Mouse (Mus musculus) CH12F3 (cell line): ENCODE measurements around the gene Fam78a.

ENCODE experiments used
- in situ Hi-C: fragments of 300-500 bp; cut with MboI; formaldehyde crosslinking; loops from 2 replicates; pipeline ENCODE4 v1.14.3; 2020; ENCODE audit warnings: low sequenced_read_pairs

The Fam78a gene

DNA sequence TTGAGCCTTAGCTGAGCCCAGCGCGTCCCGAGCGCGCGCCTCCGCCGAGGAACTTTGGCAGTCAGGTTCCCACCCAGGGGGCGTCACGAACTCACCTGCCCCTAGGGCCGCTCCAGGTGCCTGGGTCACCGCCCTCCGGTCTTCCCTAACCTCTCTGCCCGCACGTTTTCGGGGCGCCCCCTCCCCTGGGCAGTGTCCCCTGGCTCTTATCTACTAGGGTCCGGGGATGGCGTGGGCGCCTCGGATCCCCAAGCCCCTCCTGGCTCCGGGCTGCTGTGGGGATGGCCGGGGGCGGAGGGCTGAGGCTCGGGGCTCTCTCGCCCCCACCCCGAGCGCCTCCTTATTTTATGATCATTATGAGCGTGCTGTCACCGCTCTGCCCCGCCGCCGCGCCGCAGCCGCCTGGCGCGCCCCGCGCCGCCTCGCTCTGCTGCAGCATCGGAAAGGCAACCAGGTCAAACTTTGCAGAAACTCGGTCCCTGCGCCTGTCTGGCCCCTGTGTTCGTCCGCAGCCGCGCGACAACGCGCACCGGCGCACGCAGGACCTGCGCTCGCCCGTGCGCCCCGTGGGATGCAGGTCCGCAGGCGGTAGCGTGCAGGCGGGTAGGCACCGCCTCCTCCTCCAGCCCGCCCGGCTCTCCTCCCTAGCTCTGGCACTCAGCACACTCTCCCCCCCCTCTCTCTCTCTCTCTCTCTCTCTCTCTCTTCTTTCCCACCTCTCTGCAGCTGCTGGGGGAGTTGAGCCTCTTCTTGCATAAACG is at the start of gene Fam78a:
Gene Fam78a (minus strand): TSS at position 747 of the 761 bp plus-strand sequence.
- in situ Hi-C loops = no loop called here

DNA sequence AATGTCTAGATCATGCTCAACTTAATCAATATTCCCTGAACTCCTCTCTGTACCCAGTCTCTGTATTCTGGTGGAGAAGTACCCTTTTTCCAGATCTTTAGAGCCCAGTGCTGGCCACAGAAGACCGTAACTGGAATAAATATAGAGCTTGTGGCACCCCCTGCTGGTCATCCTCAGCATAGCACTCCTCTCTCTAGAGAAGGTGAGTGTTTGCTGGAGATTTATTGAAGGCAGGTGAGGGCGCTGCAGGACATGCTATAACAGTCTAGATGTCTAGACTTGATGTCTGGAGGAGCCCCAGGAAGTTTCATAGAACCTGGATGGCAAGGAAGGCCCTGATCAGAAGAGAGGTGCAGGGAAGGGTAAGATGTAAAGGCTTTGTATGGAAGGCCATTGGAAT is 49.4 kb upstream of the Fam78a start:
- in situ Hi-C loops = no loop called here

DNA sequence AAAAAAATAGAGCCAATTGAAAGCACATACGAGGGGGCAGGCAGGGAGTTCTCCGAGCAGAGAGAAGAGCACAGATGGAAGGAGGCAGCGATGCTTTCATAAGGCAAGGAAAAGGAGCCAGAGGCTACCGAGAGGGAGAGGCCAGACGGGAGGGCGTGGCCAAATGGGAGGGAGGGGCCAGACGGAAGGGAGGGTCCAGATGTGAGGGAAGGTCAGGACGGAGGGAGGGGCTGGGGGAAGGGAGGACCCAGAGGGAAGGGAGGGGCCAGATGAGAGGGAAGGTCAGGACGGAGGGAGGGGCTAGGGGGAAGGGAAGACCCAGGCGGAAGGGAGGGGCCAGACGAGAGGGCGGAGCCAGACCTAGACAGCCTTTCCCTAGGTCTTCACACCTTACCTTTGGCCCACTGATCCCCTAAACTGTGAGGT is 47.9 kb upstream of the Fam78a start:
- in situ Hi-C loops = no loop called here

DNA sequence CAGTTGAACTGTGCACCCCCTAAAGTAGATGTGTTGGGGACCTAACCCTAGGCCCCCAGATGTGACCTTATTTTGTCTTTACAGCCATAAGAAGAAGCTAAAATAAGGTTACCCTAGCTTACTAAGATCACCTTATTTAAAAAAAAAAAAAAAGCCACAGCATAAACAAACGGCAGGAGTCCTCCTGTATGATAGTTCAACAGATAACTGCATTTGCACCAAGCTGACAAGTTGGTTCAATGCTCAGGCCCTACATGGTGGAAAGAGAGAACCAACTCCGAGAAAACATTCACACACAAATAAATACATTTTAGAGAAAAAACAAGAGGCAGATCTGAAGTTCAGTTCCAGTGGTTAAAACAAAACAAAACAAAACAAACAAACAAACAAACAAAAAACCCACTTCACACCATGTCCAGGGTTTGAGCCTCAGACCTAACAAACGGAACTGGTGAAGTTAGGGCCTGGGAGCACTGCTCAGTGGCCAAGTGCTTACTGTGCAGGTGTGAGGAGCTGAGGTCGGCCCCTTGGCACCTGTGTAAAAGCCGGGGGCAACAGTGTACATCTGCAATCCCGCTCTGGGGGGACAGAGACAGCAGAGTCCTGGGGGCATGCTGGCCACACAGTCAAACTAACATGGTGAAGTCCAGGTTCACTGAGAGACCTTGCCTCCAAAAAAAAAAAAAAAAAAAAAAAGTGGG is 47.4 kb upstream of the Fam78a start:
- in situ Hi-C loops = no loop called here

DNA sequence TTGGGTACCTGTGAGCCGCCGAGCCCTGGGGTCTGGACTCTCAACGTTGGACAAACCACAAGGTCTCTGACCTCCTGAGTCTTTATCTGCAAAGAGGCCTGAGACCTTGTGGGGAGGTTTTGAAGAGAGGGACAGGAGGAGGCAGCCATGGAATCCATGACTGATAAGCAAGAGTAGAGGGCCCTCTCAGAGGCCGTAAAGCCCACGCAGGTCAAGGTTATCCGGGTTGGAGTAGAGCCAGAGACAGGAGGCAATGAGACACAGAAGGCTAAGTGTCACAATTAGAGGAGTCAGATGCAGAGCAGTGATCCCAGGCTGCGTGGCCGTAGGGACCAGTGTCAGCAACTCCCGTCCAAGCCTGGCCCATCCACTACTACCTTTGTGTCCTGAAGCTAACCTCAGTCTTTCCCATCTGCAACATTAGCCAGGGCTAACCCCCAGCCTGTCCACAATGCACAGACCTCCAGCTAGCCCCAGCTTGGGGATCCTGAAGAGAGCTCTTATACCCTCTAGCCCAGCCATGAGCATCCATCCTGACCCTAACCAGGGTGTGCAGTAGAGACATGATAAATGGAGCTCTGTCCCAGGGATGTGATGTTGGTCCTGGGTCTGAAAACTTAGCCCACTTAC is 46.7 kb upstream of the Fam78a start:
- in situ Hi-C loops = no loop called here

- in situ Hi-C loops = no loop called here
Observed at GRCm38 (mm10) chr2:32130435-32130834, 45.8 kb upstream of the Fam78a start.

GRCm38 (mm10) chr2:32129383-32130074 is 44.9 kb upstream of the Fam78a start:
- in situ Hi-C loops = no loop called here

GRCm38 (mm10) chr2:32128536-32128841 is 43.8 kb upstream of the Fam78a start:
- in situ Hi-C loops = no loop called here

DNA sequence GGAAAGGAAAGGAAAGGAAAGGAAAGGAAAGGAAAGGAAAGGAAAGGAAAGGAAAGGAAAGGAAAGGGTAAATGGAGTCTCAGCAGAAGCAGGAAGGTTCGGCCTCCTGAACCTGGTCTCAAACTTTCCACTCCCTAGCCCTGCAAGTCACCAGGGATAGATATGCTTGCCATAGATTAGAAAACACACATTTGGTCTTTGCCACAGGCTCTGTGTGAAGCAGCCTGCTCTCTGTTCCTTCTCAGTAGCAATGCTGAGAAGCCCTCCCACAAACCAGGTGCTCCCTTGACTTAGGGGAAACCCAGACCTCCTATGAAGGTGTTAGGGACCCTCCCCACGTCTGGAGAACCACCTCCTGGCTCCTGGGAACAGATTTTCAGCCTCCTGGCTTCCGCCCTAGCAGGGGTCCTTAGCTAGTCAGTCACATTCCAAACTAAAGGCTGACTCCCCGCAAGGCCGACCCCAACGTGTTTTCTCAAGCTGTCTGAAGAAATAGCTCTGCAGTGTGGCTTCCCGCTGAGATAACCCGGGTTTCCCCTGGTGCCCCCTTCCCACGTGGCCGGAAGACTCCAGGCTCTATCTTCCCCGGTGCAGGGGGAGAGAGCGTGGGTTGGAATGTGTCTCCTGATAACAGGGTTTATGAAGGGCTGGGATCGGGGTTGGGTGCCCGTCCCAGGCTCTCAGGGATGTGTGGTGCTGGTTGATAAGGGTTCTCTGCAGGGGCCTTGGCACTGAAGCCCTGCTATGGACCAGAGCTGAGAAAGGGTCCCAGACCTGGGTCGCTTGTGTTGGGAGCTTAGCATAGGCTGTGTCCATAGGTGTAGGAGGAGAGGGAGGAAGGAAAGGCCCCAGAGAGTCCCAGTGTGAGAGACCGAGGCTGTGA is 43.2 kb upstream of the Fam78a start:
- in situ Hi-C loops = no loop called here

GRCm38 (mm10) chr2:32121785-32122184 is 37.1 kb upstream of the Fam78a start:
- in situ Hi-C loops = no loop called here

- in situ Hi-C loops = no loop called here
Observed at GRCm38 (mm10) chr2:32121150-32121549, 36.5 kb upstream of the Fam78a start.

DNA sequence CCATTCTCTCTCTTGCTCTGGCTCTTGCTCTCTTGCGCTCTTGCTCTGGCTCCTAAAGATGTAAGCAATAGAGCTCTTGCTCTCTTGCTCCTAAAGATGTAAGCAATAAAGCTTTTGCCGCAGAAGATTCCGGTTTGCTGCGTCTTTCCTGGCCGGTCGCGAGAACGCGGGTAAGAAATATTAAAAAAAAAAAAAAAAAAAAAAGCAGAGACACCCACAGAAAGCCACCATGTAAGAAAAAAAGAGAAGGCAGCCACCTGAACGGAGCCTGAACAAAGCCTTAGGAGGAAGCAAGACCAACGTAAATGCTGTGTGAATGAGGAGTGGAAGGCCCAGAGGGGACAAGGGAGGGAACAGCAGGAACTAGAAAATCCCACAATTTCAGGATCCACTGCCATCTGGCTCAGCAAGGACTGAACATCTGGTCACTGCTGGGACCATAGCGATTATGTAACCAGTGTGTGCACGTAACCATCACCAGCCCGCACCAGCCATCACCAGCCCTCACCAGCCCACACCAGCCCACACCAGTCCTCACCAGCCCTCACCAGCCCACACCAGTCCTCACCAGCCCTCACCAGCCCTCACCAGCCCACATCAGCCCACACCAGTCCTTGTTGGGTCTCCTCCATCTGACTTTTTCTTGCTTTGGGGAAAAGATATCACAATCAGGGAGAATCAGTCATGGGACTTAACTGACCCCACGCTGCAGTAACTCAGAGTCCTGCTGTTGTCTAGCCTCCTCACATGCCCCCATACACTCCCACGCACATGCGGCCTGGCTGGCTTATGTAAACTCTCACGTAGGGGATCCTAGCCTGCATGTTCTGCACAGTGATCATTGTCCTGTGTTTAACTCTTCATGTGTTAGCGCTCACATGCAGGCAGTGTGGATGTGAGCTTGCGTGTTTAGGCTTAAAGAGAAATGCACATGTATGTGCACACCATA is 35.4 kb upstream of the Fam78a start:
- in situ Hi-C loops = no loop called here

GRCm38 (mm10) chr2:32115851-32116268 is 31.2 kb upstream of the Fam78a start:
- in situ Hi-C loops = no loop called here

DNA sequence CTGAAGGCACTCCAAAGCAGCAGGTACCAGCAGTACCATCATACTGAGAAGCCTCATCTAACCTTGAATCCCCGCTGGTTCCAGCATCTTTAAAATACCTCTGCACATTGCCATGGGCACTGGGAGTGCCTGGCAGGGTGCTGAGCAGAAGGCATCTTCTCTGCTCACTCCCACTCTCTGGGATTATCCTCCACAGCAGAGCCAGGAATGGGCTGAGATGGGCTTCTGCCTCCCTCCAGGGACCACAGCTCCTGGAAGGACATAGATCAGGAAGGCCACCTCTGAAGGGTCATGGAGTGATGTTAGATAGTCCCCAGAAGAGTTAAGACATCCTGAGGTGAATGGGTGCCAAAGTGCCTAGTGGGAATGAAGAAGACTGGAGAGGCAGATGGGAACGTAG is 27.9 kb upstream of the Fam78a start:
- in situ Hi-C loops = no loop called here

DNA sequence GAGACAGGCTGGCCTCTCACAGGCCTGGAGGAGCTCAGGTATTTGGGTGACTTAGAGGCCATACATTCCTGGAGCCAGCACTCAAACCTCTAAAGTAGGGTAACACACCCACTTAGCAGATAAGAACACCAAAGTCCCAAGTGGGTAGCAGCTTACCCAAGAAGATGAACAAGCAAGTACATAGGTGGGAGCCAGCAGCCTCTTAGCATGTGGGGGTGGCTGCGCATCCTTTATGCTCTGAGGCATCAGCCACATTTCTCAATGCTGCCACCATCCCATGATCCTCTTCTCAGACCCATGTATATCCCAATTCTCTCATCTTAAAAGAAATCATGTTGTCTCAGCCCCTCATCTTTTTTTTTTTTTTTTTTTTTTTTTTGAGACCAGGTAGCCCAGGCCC is 26.6 kb upstream of the Fam78a start:
- in situ Hi-C loops = no loop called here

DNA sequence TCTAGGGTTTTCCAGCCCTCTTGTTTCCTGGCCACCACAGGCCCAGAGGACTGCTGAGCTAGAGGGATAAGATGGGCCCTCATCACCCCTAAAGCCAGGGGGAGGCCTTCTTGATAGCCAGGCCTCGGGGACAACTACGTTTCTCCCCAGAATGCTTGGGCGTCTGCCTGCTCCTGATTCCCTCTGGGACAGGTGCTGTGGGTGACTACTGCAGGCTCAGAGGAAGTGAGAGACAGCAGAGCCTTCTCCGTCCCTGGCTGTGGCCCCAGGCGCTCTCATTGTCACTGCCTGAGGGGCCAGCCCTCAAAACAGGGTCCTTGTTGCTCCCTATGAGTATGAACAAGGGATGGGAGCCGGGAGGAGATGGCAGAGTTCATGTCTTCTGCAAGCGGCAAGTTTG is 21.3 kb upstream of the Fam78a start:
- in situ Hi-C loops = no loop called here

DNA sequence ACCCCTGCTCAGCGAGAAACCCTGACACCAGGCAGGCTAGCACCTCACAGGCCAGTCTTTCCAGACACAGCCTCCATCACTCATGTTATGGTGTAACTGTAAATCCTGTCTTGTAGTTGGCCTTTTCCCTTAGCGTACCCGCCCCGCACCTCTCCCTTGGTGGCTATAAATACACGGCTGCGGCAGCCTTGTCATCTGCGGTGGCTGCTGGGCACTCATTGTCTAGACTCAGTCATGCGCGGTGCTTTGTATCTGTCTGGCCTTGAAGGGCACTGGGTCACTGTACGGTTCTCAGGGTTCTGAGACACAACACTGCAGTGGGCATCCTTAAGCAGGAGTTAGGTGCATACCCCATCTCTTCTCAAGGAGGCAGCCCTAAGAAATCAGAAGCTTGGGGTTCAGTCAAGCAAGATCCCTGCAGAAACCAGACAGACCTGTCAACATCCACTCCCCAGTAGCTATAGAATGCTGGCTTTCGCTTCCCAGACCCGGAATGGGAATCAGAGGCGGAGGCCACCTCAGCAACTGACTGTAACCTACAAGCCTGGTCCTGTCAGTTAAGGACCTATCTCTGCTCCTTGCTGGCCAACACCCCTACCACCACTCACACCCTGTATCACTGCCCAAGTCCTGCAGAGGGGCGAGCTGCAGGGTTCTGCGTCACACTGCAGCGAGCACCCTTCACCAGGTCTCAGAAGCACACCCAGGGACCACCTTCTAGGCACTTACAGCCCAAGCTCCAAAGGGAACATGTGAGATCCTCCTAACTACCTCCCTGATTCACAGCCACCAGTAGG is 20.7 kb upstream of the Fam78a start:
- in situ Hi-C loops = no loop called here

- in situ Hi-C loops = no loop called here
Observed at GRCm38 (mm10) chr2:32104122-32104521, 19.5 kb upstream of the Fam78a start.

DNA sequence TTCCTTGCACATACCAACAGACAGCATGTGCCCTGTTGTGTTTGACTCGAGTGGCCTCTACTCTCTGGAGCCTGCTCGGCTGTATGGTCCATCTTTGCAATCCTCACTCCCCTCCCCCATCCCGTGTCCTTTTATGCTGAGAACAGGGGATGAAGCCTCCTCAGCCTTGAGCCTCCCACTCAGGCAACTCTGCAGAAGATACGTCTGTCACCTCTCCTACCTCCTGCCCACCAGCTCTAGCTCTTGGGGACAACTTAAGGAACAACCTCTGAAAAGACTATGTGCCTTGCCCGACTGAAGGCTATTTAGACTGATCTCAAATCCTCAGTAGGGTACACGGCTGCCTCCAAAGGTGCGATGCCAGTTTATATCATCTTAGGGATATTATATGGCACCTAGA is 18.9 kb upstream of the Fam78a start:
- in situ Hi-C loops = no loop called here
